Mouse (Mus musculus) stomach, embryonic 15.5 days (tissue): ENCODE measurements at regions not wholly inside any gene's neighbourhood (a gene's known extent, or its start where the extent isn't known, plus 50 kb on each side); places are given as distances from the start of the nearest gene placed in this dataset.

Experiments used
- ATAC-seq: fragments of 200-750 bp; cut with Nextera tagmentation; 2 replicates; pipeline ENCODE4 v1.8.0; 2017; ENCODE audit warnings: low read depth, moderate number of reproducible peaks, moderate TSS enrichment; ENCODE audit not compliant: insufficient read depth, low FRiP score
- H3K27ac ChIP-seq: fragments of 300-500 bp; sonication (generic); 2 replicates; pipeline ENCODE4 v1.5.1; 2015; ENCODE audit warnings: mild to moderate bottlenecking, inconsistent platforms
- H3K27me3 ChIP-seq: fragments of 300-500 bp; sonication (generic); replicated peaks from 2 replicates; pipeline ENCODE4 v1.6.1; 2015; ENCODE audit warnings: inconsistent platforms
- H3K36me3 ChIP-seq: fragments of 300-500 bp; sonication (generic); 2 replicates; pipeline ENCODE4 v1.6.1; 2015; ENCODE audit warnings: inconsistent platforms
- H3K4me1 ChIP-seq: fragments of 300-500 bp; sonication (generic); 2 replicates; pipeline ENCODE4 v1.6.1; 2015; ENCODE audit warnings: inconsistent platforms
- H3K4me2 ChIP-seq: fragments of 300-500 bp; sonication (generic); 2 replicates; pipeline ENCODE4 v1.6.1; 2015; ENCODE audit warnings: mild to moderate bottlenecking, inconsistent platforms
- H3K4me3 ChIP-seq: fragments of 300-500 bp; sonication (generic); replicated peaks from 2 replicates; pipeline ENCODE4 v1.5.1; 2015; ENCODE audit warnings: inconsistent platforms
- H3K9ac ChIP-seq: fragments of 300-500 bp; sonication (generic); 2 replicates; pipeline ENCODE4 v1.6.1; 2015; ENCODE audit warnings: inconsistent platforms
- H3K9me3 ChIP-seq: fragments of 300-500 bp; sonication (generic); 2 replicates; pipeline ENCODE4 v1.6.1; 2016; ENCODE audit warnings: inconsistent platforms
- WGBS: fragments of 180-500 bp; shearing (Covaris S2); methylation state at CpG from one replicate; pipeline ENCODE4 v1.1.7; 2015; 5-methylcytosine and 5-hydroxymethylcytosine counted together

DNA sequence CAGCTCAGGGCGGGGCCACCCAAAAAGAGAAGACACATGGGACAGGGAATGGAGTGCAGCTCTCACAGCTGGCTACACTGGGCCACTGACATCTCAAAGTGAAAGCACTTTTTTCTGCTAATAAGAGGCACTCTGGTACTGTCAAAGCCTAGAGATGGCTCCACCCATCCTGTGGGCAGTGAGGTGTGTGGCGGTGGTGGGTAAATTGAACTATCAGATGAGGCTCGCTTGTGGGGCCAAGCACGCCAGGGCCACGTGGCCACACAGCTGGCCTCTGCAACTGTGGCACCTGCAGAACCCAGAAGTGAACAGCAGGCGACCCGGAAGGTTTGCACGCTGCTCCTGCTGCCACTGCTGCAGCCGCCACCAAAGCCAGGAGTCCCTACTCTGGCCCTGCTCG lies 756.6 kb downstream of the A830018L16Rik start:
- no peak for ATAC-seq
- WGBS, result 91% methylated on average over 10 of the region's 10 CpGs
- H3K9me3 ChIP-seq, result no peaks in the 10 kb centered on the region
- H3K4me2 ChIP-seq, result no peak overlapping the region
- no peak overlapping the region for H3K27ac ChIP-seq
- no peaks in the 10 kb centered on the region for H3K36me3 ChIP-seq
- no peaks in the 10 kb centered on the region for H3K4me1 ChIP-seq
- H3K9ac ChIP-seq, result no peak overlapping the region
- no peaks in the 10 kb centered on the region for H3K27me3 ChIP-seq
- H3K4me3 ChIP-seq, result no peak overlapping the region

DNA sequence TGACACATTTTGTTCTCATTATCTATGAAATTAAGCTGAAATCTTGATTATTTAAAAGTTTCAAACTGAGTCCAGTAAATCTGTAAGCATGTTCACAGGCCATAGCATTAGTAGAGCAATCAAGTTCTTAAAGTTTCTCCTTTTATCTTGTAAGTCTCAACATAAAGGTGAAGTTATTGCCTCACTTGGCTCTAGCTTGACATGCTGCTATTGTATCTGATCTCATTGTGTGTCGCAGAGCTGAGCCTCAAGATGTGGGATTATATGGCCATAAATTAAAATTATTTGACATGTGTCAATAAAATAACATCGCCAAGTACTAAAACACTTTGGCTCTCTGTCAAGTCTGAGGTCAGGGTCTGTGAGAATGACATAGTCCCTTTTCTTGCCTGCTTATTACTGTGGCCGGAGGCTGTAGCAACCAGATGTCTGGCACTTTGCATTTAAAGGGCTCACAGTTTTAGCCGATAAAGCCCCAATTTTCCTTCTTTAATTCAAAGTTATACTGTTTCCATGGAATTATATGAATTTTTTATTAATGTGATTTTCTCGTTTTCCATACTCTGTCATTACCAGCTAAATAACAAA lies 775.8 kb downstream of the A830018L16Rik start:
- no peaks in the 10 kb centered on the region for H3K4me1 ChIP-seq
- no peak overlapping the region for H3K27ac ChIP-seq
- no peaks in the 10 kb centered on the region for H3K27me3 ChIP-seq
- no peak overlapping the region for H3K4me3 ChIP-seq
- no peaks in the 10 kb centered on the region for H3K36me3 ChIP-seq
- no peak overlapping the region for H3K9ac ChIP-seq
- ATAC-seq, result no peak
- H3K9me3 ChIP-seq, result no peaks in the 10 kb centered on the region
- no peak overlapping the region for H3K4me2 ChIP-seq
- WGBS, result 53% methylated on average over 5 of the region's 5 CpGs

DNA sequence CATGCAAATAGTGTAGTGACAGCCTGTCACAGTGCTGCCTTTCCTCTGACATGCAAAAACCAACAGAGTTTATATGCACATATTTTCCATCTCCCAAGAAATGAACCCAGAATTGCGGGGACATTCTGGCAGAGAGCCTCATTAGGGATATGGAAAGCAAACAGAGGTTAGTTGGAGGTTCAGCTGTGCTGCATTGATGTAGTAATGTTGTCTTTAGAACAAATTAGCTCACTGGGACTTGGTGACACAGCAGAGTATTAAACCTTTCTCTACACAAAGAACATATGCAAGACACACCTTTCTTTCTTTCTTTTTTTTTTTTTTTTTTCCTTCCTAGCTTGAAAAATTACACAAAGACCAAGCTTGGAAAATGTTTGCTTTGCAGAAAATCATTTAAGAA lies 778.7 kb downstream of the A830018L16Rik start:
- no peaks in the 10 kb centered on the region for H3K36me3 ChIP-seq
- no peak overlapping the region for H3K4me2 ChIP-seq
- no peak overlapping the region for H3K9ac ChIP-seq
- no peaks in the 10 kb centered on the region for H3K9me3 ChIP-seq
- no peaks in the 10 kb centered on the region for H3K4me1 ChIP-seq
- H3K27ac ChIP-seq, result no peak overlapping the region
- no peak for ATAC-seq
- no peak overlapping the region for H3K4me3 ChIP-seq
- H3K27me3 ChIP-seq, result no peaks in the 10 kb centered on the region
- 47% methylated on average over 1 of the region's 1 CpGs for WGBS

DNA sequence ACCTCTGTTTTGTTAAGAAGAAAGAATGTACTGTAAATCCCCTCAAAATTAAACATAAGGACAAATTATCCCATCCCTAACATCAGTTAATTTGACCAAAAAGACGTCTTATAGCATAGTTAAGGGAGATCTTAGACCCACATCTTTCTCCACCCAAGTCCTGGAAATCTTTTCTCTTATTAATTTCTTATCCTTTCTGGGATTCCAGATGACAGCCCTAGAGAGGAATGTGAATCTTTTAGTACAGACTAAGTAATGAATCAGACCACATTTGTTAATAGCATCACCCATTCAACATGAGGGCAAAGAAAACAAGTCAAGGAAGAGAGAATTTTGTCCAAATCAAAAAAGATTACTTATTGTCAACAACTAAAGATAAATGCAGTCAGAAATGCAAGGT lies 817.2 kb downstream of the A830018L16Rik start:
- H3K36me3 ChIP-seq, result no peaks in the 10 kb centered on the region
- no peak overlapping the region for H3K9ac ChIP-seq
- no peak overlapping the region for H3K4me2 ChIP-seq
- H3K4me1 ChIP-seq, result no peaks in the 10 kb centered on the region
- no peaks in the 10 kb centered on the region for H3K27me3 ChIP-seq
- no peak overlapping the region for H3K27ac ChIP-seq
- 53% methylated on average over 1 of the region's 1 CpGs for WGBS
- no peak for ATAC-seq
- no peaks in the 10 kb centered on the region for H3K9me3 ChIP-seq
- no peak overlapping the region for H3K4me3 ChIP-seq

DNA sequence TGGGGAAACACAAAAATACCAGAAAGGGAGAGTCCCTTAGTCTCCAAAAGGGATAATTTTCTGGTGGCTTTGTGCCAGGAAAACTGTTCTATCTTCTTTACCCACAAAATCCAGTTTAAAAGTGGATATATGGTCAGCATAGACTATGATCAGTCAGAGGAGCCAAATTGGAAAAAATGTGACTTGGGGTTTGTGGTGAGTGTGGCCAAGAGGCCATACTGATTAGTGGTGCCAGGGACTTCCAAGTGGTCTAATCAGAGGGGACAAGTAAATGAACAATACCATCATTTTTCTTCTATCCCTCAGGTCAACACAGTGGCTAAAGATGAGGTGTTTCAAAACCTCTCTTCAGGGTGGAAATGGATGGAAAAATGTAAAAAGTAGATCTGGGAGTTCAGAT lies 828.2 kb downstream of the A830018L16Rik start:
- no peaks in the 10 kb centered on the region for H3K36me3 ChIP-seq
- H3K4me2 ChIP-seq, result no peak overlapping the region
- no peak overlapping the region for H3K27ac ChIP-seq
- no peak overlapping the region for H3K9ac ChIP-seq
- H3K4me3 ChIP-seq, result no peak overlapping the region
- no peaks in the 10 kb centered on the region for H3K4me1 ChIP-seq
- no peaks in the 10 kb centered on the region for H3K9me3 ChIP-seq
- no peak for ATAC-seq
- H3K27me3 ChIP-seq, result no peaks in the 10 kb centered on the region

DNA sequence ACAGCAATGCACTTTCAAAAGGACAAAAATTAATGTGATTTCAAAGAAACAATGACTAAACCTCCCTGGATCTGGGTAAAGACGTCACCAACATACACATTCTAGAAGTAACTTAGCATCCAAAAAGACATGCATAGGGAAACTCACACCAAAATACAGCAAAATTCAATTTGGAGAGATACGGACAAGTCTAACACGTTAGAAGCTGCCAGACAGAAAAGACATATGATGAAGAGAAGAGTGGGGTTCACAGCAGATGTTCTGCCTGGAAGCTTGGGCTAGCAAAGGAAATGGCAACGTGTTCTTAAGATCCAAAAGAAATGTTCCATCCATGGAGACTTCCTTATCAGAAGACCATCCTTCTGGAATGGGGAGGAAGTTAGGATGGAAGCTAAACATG lies 868.6 kb downstream of the A830018L16Rik start:
- Histone ChIP-seq H3K4me3 (no peak overlapping the region), H3K4me2 (no peak overlapping the region), H3K4me1 (no peaks in the 10 kb centered on the region), H3K27me3 (no peaks in the 10 kb centered on the region), H3K27ac (no peak overlapping the region), H3K36me3 (no peaks in the 10 kb centered on the region), H3K9ac (no peak overlapping the region), H3K9me3 (no peaks in the 10 kb centered on the region)
- ATAC-seq, result no peak
- WGBS, result 90% methylated on average over 4 of the region's 4 CpGs

DNA sequence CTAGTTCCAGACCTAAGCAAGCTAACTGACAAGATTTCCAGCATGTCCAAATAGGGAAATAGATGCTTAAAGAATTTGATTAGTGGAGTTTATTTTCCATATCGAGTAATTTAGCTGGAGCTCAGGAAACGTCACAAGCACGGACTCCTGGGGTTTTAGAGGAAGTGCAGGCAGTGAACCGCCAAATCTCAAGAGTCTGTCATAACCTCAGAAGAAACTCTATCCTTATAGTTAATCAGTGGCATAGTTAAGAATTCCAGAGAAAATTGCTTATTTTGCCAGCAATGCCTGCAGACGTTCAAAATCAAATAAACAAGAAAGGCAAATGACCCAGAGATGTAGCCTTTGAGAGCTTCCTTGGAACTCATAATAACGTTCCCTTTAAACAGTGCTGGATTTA lies 871.6 kb downstream of the A830018L16Rik start:
- H3K4me3 ChIP-seq, result no peak overlapping the region
- no peaks in the 10 kb centered on the region for H3K27me3 ChIP-seq
- no peaks in the 10 kb centered on the region for H3K4me1 ChIP-seq
- no peaks in the 10 kb centered on the region for H3K9me3 ChIP-seq
- ATAC-seq, result no peak
- WGBS, result 40% methylated on average over 6 of the region's 6 CpGs
- H3K36me3 ChIP-seq, result no peaks in the 10 kb centered on the region
- 0 out of 2 replicates have a peak overlapping the region, but pooled peaks have one; percentile 2 for H3K27ac ChIP-seq
- no peak overlapping the region for H3K4me2 ChIP-seq
- H3K9ac ChIP-seq, result no peak overlapping the region

DNA sequence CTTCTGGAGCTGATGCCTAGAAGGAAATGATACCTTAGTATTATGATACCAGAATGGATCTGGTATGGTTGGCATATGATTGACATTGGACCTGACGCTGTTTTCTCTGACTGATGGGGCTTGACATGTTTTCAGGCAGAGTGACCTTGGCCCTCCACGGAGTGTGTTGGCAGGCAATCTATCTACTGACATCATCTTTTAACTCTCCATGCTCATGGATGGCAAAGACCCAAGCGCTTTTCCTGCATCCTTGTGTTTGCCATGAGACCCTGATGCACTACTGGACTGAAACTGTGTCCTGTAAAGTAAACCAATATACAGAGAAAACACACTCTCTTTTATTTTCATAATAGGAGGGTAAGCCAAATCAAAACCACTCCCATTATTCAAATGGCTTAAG lies 872.1 kb downstream of the A830018L16Rik start:
- ATAC-seq, result no peak
- 66% methylated on average over 3 of the region's 3 CpGs for whole genome bisulfite sequencing
- no peak overlapping the region for H3K4me3 ChIP-seq
- H3K4me1 ChIP-seq, result no peaks in the 10 kb centered on the region
- H3K27me3 ChIP-seq, result no peaks in the 10 kb centered on the region
- no peak overlapping the region for H3K27ac ChIP-seq
- no peak overlapping the region for H3K4me2 ChIP-seq
- no peaks in the 10 kb centered on the region for H3K36me3 ChIP-seq
- no peak overlapping the region for H3K9ac ChIP-seq
- H3K9me3 ChIP-seq, result no peaks in the 10 kb centered on the region

DNA sequence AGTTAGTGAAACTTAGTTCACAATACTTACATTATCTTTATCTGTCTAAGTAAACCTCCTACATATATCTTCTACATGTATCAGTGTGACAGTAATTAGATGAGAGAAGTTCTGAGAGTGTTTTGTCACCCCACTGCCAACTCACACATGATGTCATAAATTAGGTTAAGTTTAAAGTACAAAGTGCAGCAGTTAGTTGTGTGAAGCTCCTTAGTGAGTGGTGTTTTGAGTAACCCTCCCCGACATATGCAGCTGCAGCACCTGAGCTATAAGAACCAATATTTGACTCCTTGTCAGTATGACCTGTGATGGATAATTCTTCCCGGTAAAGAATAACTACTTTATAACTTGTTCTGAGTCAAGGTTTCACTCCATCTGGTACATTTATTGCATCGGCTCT lies 874.6 kb downstream of the A830018L16Rik start:
- WGBS, result 62% methylated on average over 3 of the region's 3 CpGs
- ATAC-seq, result no peak

DNA sequence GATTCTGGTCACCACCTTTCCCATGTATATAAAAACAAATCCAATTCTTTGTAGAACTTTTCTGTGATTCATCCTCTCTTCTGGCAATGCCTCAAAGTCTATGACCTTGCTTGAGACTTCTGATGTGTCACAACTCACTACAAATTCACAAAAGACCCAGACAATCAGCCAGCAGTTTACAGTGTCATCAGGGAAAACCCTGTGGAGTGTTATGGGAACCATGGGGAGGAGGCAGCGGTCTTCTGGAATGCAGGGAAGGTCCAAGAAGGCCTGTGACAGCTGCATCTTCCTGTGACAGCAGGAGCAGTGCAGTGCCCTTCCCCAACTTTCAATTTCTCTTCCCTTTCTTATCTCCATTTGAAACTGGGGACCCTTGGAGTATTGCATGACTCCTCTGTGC lies 877.9 kb downstream of the A830018L16Rik start:
- Histone ChIP-seq H3K9ac (no peak overlapping the region), H3K4me1 (no peaks in the 10 kb centered on the region), H3K9me3 (no peaks in the 10 kb centered on the region), H3K4me2 (no peak overlapping the region), H3K4me3 (no peak overlapping the region), H3K27ac (no peak overlapping the region), H3K27me3 (no peaks in the 10 kb centered on the region), H3K36me3 (no peaks in the 10 kb centered on the region)
- 50% methylated on average over 1 of the region's 1 CpGs for WGBS
- no peak for ATAC-seq

More for the DNA sequence above, 874.6 kb downstream of the A830018L16Rik start:
- Histone ChIP-seq H3K27ac (no peak overlapping the region), H3K27me3 (no peaks in the 10 kb centered on the region), H3K4me1 (no peaks in the 10 kb centered on the region), H3K9me3 (no peaks in the 10 kb centered on the region), H3K36me3 (no peaks in the 10 kb centered on the region), H3K4me3 (no peak overlapping the region), H3K9ac (no peak overlapping the region), H3K4me2 (no peak overlapping the region)

DNA sequence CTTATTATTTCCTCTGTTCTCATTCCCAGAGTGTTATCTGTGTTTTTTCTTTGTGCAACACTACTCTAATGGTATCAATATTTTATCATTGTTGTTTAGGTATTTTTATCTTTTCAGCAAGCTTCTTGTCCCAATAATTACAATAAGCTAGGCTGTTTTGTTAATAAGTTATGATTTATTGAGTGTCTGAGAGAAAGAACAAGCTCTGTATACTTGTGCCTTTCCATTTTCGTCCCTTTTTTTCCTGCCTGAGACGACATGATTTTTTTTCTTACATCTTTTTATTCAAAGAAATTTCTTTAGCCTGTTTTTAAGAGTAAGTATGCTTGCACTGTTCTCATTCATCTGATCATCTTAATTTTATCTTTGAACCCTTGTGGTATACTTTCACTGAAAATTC lies 904.1 kb downstream of the A830018L16Rik start:
- WGBS, result 83% methylated on average over 2 of the region's 2 CpGs
- ATAC-seq, result no peak
- Histone ChIP-seq H3K9me3 (no peaks in the 10 kb centered on the region), H3K36me3 (no peaks in the 10 kb centered on the region), H3K27ac (no peak overlapping the region), H3K4me3 (no peak overlapping the region), H3K4me1 (no peaks in the 10 kb centered on the region), H3K27me3 (no peaks in the 10 kb centered on the region), H3K9ac (no peak overlapping the region), H3K4me2 (no peak overlapping the region)

DNA sequence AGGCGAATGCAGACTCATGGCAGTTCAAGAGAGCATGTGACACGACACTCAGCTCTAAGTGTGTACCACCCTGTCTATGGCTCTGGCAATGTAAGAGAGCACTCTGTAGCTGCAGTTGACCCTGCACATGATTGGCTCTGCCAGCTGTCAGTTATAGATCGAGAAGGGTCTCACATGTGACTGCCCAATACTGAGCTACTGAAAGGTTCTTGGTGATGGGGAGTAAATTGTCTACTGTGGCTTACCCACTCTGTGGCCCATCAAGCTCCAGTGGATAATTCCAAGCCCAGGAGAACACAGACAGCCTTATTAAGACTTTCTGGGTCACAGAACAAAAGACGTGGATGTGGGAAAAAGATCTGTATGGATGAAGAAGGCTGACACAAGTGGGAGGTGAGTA lies 920.3 kb downstream of the A830018L16Rik start:
- no peaks in the 10 kb centered on the region for H3K27me3 ChIP-seq
- H3K27ac ChIP-seq, result no peak overlapping the region
- no peaks in the 10 kb centered on the region for H3K9me3 ChIP-seq
- H3K36me3 ChIP-seq, result no peaks in the 10 kb centered on the region
- no peaks in the 10 kb centered on the region for H3K4me1 ChIP-seq
- WGBS, result 84% methylated on average over 4 of the region's 4 CpGs
- H3K9ac ChIP-seq, result no peak overlapping the region
- ATAC-seq, result no peak
- H3K4me3 ChIP-seq, result no peak overlapping the region
- H3K4me2 ChIP-seq, result no peak overlapping the region

DNA sequence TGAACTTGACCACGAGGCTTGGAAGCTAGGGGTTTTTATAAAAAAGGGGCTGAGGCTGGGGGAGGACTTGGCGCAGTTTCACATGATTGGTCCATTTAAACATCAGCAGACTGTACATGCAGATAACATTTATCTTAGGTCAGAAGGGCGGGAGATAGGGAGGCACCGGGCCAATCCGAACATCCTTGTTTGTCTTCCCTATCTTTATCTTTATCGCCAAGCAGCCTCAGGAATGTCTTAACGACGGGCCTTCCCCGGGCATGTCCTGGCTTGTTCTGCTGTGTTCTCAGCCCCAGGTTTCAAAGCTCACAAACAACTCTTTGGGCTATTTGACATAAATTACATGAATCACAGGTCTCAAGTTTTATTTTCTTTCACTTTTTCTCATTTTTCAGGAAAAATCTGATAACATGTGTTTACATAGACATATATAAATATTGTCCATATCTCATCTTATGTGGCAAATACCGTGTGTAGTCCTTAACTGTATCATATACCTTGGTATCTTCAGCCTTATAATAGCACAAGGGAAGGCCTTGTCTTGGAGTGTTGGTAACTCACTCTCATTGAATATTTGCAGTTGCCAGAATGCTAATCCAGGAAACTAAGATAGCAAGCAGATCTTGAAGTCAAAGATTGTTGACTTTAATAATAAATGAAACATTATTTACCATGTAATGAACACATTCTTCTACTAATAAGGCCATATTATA lies 931.0 kb downstream of the A830018L16Rik start:
- no peaks in the 10 kb centered on the region for H3K4me1 ChIP-seq
- no peaks in the 10 kb centered on the region for H3K9me3 ChIP-seq
- no peaks in the 10 kb centered on the region for H3K36me3 ChIP-seq
- no peaks in the 10 kb centered on the region for H3K27me3 ChIP-seq
- no peak overlapping the region for H3K4me2 ChIP-seq
- 66% methylated on average over 10 of the region's 10 CpGs for WGBS
- no peak for ATAC-seq
- no peak overlapping the region for H3K4me3 ChIP-seq
- peak overlapping the region; percentile 1; the same call in 1 of the 2 replicates for H3K27ac ChIP-seq
- H3K9ac ChIP-seq, result no peak overlapping the region
